Mouse (Mus musculus) ovary, postnatal 36 days (tissue): ENCODE data around the gene Rftn1.

Experiments used
- DNase-seq: peaks from one replicate; pipeline ENCODE4 v3.0.0; 2022; ENCODE audit warnings: low spot score, mixed read lengths

Gene Rftn1

DNA sequence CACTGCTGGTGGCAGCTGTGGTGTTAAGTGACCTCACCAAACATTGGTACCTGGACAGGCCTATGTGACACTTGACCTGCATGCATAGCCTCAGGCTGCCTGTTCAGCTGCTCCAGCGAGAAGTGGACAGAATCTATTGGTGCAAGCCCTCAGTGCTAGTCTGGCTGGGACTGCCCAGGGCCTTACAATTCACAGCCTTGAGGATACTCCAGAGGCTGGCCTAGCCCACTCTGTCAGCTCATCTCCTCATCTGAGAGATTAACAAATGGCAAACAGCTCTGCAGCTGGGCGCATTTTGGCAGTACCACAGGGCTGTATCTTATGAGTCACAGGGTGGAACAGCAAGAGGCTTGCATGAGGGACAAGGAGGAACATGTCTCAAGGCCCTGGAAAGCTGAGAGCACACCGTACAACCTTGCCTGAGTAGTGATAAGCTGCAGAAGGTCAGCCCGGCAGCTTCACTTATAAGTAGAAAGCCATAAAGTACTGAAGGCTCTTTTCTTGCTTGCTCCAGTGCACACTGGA, 210.7 kb downstream of the Rftn1 start:
- DNase-seq: no peak

- DNase-seq: no peak
Observed at GRCm38 (mm10) chr17:49977424-49977790, 213.1 kb downstream of the Rftn1 start.

DNA sequence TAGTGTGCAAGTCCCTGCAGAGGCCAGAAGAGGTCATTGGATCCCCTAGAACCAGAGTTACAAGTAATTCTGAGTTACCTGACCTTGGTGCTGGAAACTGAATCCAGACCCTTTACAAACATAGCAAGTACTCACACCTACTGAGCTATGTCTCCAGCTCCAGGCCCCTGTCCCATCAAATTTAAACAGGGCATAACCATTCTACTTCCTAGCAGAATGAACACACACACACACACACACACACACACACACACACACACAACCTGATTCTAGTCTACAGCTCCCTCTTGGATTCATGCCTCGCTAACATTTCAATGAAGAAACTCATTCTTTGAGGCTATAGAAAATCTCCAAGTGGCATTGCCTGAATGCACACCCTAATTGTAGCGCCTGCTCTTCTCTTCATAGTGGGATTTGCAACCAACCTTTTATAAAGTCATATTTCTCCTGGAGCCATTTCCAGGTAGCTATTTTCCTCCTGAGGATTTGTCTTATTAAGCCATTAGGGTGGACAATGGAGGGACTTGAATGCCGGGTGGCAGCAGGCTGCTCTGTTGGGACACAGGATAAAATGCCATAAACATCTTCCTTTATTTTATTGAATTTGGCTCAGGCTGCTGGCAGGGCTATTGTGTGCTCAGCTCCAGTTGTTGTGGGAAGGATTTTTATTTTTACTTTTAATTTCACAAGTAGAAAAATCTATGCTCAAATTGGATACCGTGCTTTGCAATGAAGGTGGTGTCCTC, 213.6 kb downstream of the Rftn1 start:
- DNase-seq: no peak

- DNase-seq: no peak
Observed at GRCm38 (mm10) chr17:49975481-49975880, 215.0 kb downstream of the Rftn1 start.

- DNase-seq: no peak
Observed at GRCm38 (mm10) chr17:49974996-49975395, 215.5 kb downstream of the Rftn1 start.

DNA sequence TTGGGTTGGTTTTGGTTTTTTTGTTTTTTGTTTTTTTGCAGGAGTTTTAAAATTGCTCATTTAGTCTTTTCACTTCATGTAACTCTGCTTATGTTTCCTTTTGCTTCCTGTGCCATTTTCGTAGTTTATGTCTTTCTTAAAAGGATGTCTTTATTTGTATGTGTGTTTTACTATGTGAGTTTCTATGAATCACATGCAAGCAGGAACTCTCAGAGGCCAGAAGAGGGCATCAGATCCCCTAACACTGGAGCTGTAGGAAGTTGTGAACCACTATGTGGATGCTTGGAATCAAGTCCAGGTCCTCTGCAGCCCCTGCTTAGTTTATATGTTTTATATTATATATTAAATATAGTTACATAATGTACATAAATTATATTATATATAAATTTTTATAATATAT, 218.3 kb downstream of the Rftn1 start:
- no peak for DNase-seq

- no peak for DNase-seq
Observed at GRCm38 (mm10) chr17:49971057-49971456, 219.4 kb downstream of the Rftn1 start.

GRCm38 (mm10) chr17:49968467-49969207, 221.8 kb downstream of the Rftn1 start:
- peak; percentile 25 for DNase-seq

DNA sequence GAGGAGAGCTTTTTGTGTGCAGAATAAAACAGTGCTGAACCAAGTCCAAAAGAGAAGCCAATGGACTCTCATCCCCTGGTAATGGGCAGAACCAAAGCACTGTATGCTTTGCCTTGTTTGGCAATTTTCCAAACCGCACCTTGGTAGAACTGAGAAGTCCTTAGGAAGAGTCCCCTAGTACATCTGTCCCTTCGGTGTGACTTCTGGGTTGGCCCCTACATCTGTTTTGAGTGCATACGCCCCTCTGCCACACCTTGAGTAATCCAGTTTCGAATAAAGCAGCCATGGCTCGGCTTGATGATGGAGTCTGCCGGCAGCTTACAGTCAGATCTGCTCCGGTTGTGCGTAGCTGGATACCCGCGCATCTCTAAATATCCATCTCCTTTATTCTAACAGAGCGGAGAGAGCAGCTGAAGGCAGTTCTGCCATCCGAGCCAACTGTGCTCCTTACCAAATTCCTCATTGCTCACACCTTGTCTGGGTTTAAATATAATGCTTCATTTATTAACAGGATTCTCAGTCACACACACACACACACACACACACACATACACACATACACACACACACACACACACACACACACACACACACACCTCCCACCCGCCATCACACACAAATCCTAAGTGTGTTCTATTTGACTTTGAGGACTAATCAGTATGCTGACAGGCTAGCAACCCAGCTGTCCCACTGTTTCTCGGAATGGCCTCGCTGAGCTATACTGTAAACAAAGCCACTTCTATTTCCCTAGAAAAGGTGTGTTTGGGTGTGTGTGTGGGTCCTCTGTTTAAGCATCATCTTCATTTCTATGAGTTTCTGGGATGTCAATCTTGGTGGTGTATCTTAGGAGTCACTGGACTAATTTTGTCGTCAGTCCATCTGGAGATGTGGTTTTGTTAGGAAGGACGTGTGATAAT, 224.4 kb downstream of the Rftn1 start:
- no peak for DNase-seq

DNA sequence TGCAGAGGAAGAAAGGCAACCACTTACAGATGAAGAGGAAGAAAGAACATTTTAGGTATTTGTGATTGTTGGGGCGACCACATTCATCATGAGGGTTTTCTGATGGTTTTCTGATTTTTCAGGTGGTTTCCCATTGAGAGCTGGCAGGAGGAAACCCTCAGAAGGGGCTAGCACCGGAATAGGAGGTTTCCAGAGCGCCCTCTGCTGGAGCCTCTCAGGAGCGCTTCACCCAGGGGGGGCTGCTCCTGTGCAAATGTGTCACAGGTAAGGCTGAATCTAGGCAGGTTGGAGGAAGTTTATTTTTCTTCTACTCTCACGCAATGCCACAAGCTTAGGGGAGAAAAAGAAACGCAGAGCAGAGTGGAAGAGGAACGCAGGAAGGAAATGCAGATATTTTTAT, 225.4 kb downstream of the Rftn1 start:
- DNase-seq: no peak

GRCm38 (mm10) chr17:49964471-49964870, 226.0 kb downstream of the Rftn1 start:
- DNase-seq: no peak

DNA sequence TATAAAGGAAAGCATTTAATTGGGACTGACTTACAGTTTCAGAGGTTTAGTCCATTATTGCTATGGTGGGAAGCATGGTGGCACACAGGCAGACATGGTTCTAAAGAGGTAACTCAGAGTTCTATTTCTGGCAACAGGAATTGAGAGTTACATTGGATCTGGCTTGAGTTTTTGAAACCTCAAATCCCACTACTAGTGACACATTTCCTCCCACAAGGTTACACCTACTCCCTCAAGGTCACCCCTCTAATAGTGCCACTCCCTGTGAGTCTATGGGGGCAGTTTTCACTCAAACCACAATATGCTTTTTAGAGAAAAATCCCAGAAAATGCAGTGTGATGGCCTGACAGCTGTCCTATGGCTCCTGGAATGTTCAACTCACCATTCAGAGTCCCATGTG, 231.5 kb downstream of the Rftn1 start:
- DNase-seq: no peak

DNA sequence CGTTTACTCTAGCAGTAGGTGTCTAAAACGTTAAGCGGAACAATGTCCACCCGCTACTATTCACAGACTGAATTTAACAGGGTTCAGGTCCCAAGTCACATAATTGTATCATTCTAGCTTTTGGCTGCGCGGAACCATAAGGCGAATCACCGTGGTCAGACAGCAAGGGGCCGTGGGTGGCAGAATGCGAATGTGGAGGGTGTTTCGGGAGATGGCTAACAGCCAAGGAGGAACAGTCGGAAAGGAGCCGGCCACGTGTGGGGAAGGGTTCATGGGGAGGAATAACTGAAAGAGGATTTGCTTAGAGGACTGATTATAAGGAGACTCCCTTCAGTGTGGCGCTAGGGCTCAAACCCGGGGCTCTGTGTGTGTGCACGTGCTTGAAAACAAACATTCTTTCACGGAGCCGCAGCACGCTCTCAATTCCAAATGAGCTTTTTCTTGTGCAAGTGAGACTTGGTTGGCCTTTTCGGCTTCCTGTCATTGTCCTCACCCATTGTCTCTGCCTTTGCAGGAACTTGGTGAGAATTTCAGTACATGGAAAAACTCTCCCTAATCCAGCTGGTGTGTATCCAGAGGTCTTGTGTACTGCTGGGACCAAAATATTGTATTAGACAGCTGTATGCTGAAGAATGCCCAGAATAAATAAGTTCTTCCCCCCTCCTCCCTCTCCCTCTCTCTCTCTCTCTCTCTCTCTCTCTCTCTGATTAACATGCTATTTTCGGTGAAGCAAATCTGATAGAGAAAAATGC, 238.4 kb downstream of the Rftn1 start:
- peak; percentile 19 for DNase-seq

- peak; percentile 59 for DNase-seq
Observed at GRCm38 (mm10) chr17:49951491-49951855, 239.0 kb downstream of the Rftn1 start.

- no peak for DNase-seq
Observed at GRCm38 (mm10) chr17:49942674-49943073, 247.8 kb downstream of the Rftn1 start.
